Mouse (Mus musculus): ENCODE results near the gene Lrrc63.
A peak's percentile ranks its signal among the peaks of the same experiment; 100 is the strongest.

The Lrrc63 gene

GRCm38 (mm10) chr14:75130501-75131318, at the start of gene Lrrc63, which contains the start of gene Lcp1:
Gene Lrrc63, minus strand, starts transcription at chr14:75130881.
Gene Lcp1, plus strand, starts transcription at chr14:75131101.
- DNase-seq (ENCODE audit: low spot score in 2 of 2) = peak; percentile 73 to 76

- DNase-seq (ENCODE audit: low spot score in 2 of 2) = peak in 1 of 2 experiments; percentile 36
Observed at GRCm38 (mm10) chr14:75179255-75179963, 48.7 kb upstream of the Lrrc63 start.

DNA sequence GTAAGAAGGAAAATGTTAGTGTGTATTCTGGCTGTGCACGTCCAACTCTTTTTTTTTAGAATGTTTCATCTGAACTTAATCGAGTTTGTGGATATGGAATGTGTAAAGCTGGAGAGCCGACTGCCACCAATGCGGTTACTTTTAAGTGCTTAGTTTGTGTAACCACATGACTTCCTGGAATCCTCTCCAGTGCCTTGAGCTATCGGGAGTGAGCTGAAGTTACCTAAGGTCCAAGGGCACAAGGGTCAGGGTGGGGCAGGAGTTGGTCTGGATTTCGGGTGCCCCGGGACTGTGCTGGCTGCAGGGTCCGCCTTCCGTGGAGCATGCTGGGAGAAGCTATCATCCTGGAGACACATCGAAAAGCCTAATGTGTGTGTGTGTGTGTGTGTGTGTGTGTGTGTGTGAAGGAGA, 48.1 kb upstream of the Lrrc63 start:
- DNase-seq (ENCODE audit: low spot score in 2 of 2) = no peak

- no peak for DNase-seq (ENCODE audit: low spot score in 2 of 2)
Observed at GRCm38 (mm10) chr14:75178384-75178793, 47.7 kb upstream of the Lrrc63 start.

DNA sequence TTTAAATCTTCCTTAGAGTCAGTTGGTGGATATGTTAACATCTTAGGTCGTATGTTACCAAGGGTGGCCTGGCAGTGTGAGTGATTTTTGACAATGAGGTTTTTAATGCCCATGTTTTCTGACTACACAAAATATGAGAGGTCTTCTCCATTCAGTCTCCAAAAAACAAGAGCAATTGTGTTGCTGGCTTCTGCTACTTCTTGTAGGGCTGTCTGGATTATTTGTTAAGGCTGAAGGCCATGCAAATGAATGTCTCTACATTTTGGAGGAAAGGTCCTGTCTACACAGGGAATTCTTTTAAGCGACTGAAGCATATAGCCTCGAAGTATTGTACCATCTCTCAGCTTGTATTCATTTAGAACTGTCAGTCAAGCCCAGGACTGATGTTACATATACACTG, 46.7 kb upstream of the Lrrc63 start:
- no peak for DNase-seq (ENCODE audit: low spot score in 2 of 2)

- DNase-seq (ENCODE audit: low spot score in 2 of 2) = no peak
Observed at GRCm38 (mm10) chr14:75176425-75177045, 45.9 kb upstream of the Lrrc63 start.

DNA sequence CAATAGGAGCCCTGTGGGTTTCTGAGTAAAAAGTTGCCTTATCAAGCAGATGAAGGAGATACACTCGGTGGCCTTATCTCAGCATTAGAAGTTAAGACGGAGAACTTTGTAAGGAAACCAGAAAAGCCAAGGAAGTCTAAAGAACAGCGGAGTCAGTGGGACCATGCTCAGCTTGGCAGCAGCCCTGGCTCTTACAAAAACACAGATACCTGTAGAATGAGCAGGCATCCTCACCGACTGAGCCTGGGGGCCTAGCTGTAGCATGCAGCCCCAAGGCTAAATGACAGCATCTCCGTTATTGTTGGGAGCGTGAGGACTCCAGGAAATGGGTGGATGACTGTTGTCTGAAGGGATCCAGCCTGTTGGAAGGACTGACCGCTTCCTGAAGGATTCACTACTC, 45.1 kb upstream of the Lrrc63 start:
- DNase-seq (ENCODE audit: low spot score in 2 of 2) = no peak

DNA sequence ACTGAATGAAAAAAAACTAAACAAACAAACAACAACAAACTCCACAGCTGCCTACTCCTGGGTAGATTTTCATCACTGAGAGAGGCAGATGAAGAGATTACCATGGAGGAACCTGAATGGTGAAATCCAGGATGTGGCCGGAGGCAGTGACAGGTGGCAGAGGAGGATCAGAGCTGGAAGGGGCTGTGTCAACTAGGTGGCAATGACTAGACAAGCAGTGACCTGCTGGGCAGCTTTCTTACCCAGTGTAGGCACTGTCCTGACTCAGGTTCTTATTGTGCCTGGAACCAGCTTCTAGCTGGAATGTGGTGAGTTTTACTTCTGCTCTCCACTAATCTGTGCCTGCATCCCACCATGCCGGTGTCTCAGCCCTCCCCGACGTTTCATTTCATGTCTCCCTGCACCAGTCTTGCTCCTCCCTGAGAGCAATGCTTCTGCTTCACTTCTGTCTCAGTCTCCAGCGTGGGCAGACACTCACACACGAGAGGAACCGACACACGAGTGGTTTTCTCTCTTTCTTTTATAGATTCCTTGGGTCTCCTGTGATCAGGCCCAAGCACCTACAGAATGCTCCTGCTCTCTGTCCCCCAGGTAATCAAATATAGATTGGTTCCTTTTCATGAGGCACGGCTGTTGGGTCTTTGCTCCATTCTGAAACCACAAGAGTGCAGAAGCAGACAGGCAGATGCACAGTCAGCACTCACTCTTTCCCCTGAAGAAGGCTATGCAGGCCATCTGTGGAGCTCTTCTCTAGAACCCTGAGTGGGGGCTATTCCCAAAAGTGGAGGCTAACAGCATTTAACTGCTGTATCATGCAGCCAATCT, 44.3 kb upstream of the Lrrc63 start:
- no peak for DNase-seq (ENCODE audit: low spot score in 2 of 2)

DNA sequence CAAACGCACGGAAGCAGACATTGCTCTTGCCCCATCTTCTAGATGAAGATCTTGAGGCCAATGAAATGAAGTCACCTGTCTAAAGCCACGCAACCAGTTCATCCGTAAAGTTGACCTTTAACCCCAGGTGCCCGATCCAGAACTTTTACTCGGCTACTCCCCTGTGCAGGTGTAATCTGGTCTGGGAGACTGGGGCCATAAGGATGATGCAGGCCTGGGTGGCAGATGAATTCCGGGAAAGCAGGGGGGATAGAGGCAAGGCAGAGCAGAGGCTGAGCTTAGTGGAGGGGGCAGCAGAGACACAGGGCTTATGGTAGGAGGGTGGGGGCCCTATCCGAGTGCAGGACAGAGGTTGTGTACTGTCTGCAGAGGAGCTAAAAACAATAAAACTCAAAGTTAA, 43.6 kb upstream of the Lrrc63 start:
- no peak for DNase-seq (ENCODE audit: low spot score in 2 of 2)

DNA sequence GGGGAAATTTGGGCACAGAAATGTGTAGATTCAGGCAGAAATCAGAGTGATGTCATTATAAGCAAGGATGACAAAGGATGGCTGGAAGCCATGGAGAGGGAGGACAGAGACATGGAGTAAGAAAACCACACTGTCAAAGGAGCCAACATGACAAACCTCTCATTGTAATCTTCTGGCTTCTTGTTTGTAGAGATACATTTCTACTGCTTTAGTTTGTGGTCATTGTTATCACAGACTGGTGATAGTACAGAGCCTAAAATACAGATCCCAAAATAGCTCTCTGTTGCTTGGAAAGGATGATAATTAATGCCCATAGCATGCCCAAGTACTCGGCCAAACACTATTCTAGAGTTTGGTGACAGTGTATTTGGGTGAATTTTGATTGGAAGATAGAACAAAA, 39.9 kb upstream of the Lrrc63 start:
- DNase-seq (ENCODE audit: low spot score in 2 of 2) = no peak

DNA sequence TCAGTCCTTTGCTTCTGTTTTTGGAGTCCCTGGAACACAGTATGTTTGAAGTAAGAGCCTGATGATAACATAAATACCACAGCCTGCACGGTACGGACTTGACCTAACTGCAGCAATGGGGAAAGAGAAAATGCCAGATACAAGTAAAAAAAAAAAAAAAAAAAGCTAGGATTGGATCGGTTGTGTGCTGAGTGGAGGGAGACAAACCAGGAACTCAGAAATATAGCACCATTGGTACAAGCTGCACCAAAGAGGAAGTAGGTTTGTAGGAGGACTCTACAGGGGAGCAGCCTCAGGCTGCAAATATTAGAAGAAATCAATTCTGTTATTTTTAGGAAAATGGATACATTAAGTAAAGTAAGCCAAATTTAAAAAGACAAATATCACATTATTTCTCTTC, 37.8 kb upstream of the Lrrc63 start:
- no peak for DNase-seq (ENCODE audit: low spot score in 2 of 2)

DNA sequence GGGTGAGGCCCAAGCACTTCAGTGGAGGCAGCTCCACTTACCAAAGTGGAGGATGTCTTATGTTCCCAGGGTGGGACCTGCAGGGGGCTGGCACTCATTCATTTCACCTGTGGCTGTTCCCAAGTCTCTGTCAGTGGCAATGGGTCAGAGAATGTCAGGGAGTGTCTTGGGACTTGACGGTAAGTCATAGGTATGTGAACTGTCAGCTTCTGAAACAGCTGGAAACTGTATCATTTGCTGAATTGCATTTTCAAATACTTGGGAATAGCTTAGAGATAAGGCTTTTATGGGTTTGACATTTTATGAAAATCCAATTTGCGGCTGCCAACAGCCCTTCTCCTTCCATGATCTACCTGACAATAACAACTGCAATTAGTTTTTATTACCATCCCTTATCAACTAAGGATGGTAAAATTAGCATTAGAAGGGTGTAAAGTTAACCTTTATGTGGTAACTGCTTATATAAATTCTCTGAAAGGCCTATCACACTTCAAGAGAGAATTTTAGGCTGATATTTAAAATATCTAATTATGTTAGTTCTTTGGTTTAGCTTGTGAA, 35.0 kb upstream of the Lrrc63 start:
- no peak for DNase-seq (ENCODE audit: low spot score in 2 of 2)

DNA sequence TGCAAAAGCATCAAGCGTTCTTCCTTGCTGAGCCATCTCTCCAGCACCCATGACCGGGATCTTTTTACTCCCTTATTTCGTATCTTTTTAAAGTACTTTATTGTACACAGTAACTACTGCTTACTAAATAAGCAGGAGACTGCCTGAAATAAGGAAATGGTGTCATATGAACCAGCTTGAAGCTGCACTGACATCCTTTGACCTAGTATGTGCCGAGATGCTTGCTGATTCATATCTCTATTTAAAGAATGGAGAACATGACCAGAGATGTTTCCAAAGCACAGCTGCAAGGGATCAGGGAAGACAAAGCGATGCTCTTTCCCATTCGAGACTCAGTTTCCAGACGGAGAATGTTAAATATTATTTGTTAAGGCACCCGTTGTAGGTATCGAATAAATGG, 33.7 kb upstream of the Lrrc63 start:
- peak in 1 of 2 experiments; percentile 3 for DNase-seq (ENCODE audit: low spot score in 2 of 2)

- peak in 1 of 2 experiments; percentile 17 for DNase-seq (ENCODE audit: low spot score in 2 of 2)
Observed at GRCm38 (mm10) chr14:75163866-75164265, 33.2 kb upstream of the Lrrc63 start.

GRCm38 (mm10) chr14:75159375-75159774, 28.7 kb upstream of the Lrrc63 start:
- no peak for DNase-seq (ENCODE audit: low spot score in 2 of 2)

- no peak for DNase-seq (ENCODE audit: low spot score in 2 of 2)
Observed at GRCm38 (mm10) chr14:75154481-75154880, 23.8 kb upstream of the Lrrc63 start.

GRCm38 (mm10) chr14:75151146-75151545, 20.5 kb upstream of the Lrrc63 start:
- peak in 1 of 2 experiments; percentile 12 for DNase-seq (ENCODE audit: low spot score in 2 of 2)

DNA sequence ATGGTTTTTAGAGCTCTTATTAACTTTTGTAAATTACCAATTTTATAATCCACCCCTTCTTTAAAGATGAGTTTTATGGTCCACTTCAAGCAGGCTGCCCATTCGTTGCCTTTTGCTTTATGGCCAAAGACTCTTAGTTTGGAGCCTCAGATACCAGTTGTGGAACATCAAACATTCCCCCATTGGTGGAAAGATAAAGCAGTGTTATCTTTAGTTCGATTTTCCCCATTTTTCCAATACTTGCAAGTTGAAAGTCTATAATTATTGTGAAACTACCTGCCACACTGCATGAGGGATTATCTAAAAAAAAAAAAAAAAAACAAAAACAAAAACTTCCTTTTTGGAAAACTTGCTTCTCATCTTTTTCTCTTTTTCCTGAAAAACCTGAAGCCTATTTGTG, 20.0 kb upstream of the Lrrc63 start:
- no peak for DNase-seq (ENCODE audit: low spot score in 2 of 2)

DNA sequence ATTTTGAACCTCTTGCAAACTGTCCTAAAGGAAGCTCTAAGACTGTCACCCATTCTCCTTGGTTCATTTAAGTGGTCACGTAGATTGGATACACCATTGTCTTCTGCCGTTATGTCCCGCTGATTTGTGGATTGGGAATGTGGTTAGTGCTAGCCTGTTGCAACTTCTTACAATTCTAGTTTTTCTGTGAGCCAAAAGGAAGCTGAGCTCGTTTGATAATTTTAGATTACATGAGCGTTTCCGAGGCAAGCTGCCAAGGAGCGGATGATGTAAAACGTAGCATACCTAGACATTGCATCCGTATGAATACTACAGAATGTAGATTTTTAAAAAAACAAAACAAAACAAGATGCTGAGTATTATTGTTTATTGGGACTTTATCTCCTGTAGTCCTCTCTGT, 17.5 kb upstream of the Lrrc63 start:
- DNase-seq (ENCODE audit: low spot score in 2 of 2) = peak; percentile 60 to 66

DNA sequence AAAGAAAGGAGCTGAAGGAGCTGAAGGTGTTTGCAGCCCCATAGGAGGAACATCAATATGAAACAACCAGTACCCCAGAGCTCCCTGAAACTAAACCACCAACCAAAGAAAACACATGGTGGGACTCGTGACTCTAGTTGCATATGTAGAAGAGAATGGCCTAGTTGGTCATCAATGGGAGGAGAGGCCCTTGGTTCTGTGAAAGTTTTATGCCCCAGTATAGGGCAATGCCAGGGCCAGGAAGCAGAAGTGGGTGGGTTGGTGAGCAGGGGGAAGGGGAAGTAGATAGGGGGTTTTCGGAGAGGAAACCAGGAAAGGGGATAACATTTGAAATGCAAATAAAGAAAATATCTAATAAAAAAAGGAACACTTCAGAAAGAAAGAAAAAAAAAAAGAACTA, 17.0 kb upstream of the Lrrc63 start:
- peak in 1 of 2 experiments; percentile 3 for DNase-seq (ENCODE audit: low spot score in 2 of 2)

GRCm38 (mm10) chr14:75139225-75139624, 8.5 kb upstream of the Lrrc63 start:
- no peak for DNase-seq (ENCODE audit: low spot score in 2 of 2)

Data from right cerebral cortex, postnatal 10 days (tissue).